Mouse (Mus musculus) E14TG2a.4 (cell line): ENCODE data around the gene Nnmt.

Experiments used
- H3K27me3 ChIP-seq: 2 replicates; pipeline ENCODE4 v1.6.1; 2014; ENCODE audit warnings: low read length, control low read depth; ENCODE audit not compliant: insufficient read depth
- H3K36me3 ChIP-seq: 2 replicates; pipeline ENCODE4 v1.6.1; 2014; ENCODE audit warnings: low read length, control low read depth; ENCODE audit not compliant: insufficient read depth
- H3K4me1 ChIP-seq: replicated peaks from 2 replicates; pipeline ENCODE4 v1.6.1; 2014; ENCODE audit warnings: low read depth, low read length, control low read depth
- H3K4me3 ChIP-seq: replicated peaks from 2 replicates; pipeline ENCODE4 v1.5.1; 2014; ENCODE audit warnings: mild to moderate bottlenecking, low read length
- H3K9me3 ChIP-seq: 2 replicates; pipeline ENCODE4 v1.6.1; 2014; ENCODE audit warnings: low read length, control low read depth
- CTCF ChIP-seq: conservative IDR thresholded peaks from 2 replicates; pipeline ENCODE4 v1.5.1; 2014; ENCODE audit warnings: low read length
- NANOG ChIP-seq: IDR thresholded peaks from 2 replicates; pipeline ENCODE4 v1.6.1; 2014; ENCODE audit warnings: borderline replicate concordance, low read length, mixed read lengths
- POU5F1 ChIP-seq: IDR thresholded peaks from 2 replicates; pipeline ENCODE4 v1.6.1; 2014; ENCODE audit warnings: low read length, borderline replicate concordance

Nnmt gene

GRCm38 (mm10) chr9:48559482-48560139 lies 45.3 kb downstream of the Nnmt start:
- H3K36me3 ChIP-seq = no peaks in the 10 kb centered on the region
- H3K4me3 ChIP-seq = no peak overlapping the region
- TF ChIP-seq CTCF (peak; percentile 69), NANOG (no peak)
- H3K4me1 ChIP-seq = peaks cover 10% of the 10 kb centered on the region
- H3K9me3 ChIP-seq = no peaks in the 10 kb centered on the region
- no peaks in the 10 kb centered on the region for H3K27me3 ChIP-seq

GRCm38 (mm10) chr9:48558637-48559036 lies 46.3 kb downstream of the Nnmt start:
- H3K36me3 ChIP-seq = no peaks in the 10 kb centered on the region
- H3K4me1 ChIP-seq = peaks cover 9% of the 10 kb centered on the region
- no peak overlapping the region for H3K4me3 ChIP-seq
- TF ChIP-seq POU5F1 (no peak), CTCF (no peak), NANOG (no peak)
- H3K9me3 ChIP-seq = no peaks in the 10 kb centered on the region
- no peaks in the 10 kb centered on the region for H3K27me3 ChIP-seq

DNA sequence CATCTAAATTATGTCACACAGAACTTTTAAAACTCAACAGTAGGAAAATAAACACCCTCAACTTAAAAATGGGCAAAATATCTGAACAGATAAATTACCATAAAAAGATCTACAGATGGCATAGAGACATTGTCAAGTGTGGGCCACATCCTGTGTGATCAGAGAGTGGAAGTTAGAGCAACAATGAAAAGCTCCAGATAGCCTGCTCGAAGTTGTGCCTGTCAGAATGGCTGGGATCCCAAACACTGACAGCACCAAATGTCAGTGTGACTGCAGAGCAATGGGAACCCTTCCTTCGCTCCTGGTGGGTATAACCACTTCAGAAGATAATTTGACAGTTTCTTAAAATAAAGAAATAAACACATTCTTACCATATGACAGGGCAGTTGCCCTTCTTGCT lies 55.9 kb downstream of the Nnmt start:
- TF ChIP-seq CTCF = no peak
- TF ChIP-seq NANOG = no peak
- no peak for TF ChIP-seq POU5F1
- H3K9me3 ChIP-seq = peaks cover 4% of the 10 kb centered on the region
- no peaks in the 10 kb centered on the region for H3K36me3 ChIP-seq

GRCm38 (mm10) chr9:48547233-48547632 lies 57.7 kb downstream of the Nnmt start:
- TF ChIP-seq NANOG (no peak), POU5F1 (no peak), CTCF (no peak)
- no peaks in the 10 kb centered on the region for H3K27me3 ChIP-seq
- H3K9me3 ChIP-seq = peaks cover 12% of the 10 kb centered on the region

More for the DNA sequence above, 55.9 kb downstream of the Nnmt start:
- no peaks in the 10 kb centered on the region for H3K27me3 ChIP-seq
- no peak overlapping the region for H3K4me3 ChIP-seq
- 0 out of 2 replicates have a peak, but pooled peaks cover 3% of the 10 kb centered on the region for H3K4me1 ChIP-seq

More at GRCm38 (mm10) chr9:48547233-48547632, 57.7 kb downstream of the Nnmt start:
- Histone ChIP-seq H3K4me1 (0 out of 2 replicates have a peak, but pooled peaks cover 3% of the 10 kb centered on the region), H3K4me3 (no peak overlapping the region), H3K36me3 (no peaks in the 10 kb centered on the region)
